Mouse (Mus musculus) C2C12 (cell line): ENCODE data around the gene Foxl2. TPM values are rescaled to one million over a fixed set of nuclear protein-coding genes. Genes with fewer than 3 reads are reported as not detected.
A peak's percentile ranks its signal among the peaks of the same experiment; 100 is the strongest.

Experiments
- H3K27me3 ChIP-seq: one replicate; pipeline ENCODE4 v1.6.1; 2011; ENCODE audit not compliant: control insufficient read depth, insufficient read depth, insufficient read length
- H3K36me3 ChIP-seq: one replicate; pipeline ENCODE4 v1.6.1; 2011; ENCODE audit not compliant: control insufficient read depth, insufficient read depth
- H3K4me3 ChIP-seq: one replicate; pipeline ENCODE4 v1.5.1; 2011; ENCODE audit warnings: mild to moderate bottlenecking, control low read depth; ENCODE audit not compliant: poor library complexity, insufficient read depth, severe bottlenecking
- H3K79me2 ChIP-seq: one replicate; pipeline ENCODE4 v1.6.1; 2011; ENCODE audit not compliant: control insufficient read depth, insufficient read depth
- H3K79me3 ChIP-seq: one replicate; pipeline ENCODE4 v1.6.1; 2011; ENCODE audit warnings: low read depth, control low read depth
- H3ac ChIP-seq: one replicate; pipeline ENCODE3; 2011; ENCODE audit warnings: low read depth; ENCODE audit not compliant: control insufficient read depth, insufficient read length
- CEBPB ChIP-seq: IDR thresholded peaks from one replicate; pipeline ENCODE4 v1.6.1; 2011; ENCODE audit warnings: low read depth, mild to moderate bottlenecking, control low read depth, moderate library complexity
- CTCF ChIP-seq: IDR thresholded peaks from one replicate; pipeline ENCODE4 v1.5.1; 2011; ENCODE audit not compliant: control insufficient read depth, insufficient read depth, insufficient read length
- FOSL1 ChIP-seq: IDR thresholded peaks from one replicate; pipeline ENCODE4 v1.8.0; 2011; ENCODE audit warnings: mild to moderate bottlenecking, low read length; ENCODE audit not compliant: poor library complexity, insufficient read depth, severe bottlenecking
- MAX ChIP-seq: IDR thresholded peaks from one replicate; pipeline ENCODE4 v1.6.1; 2011; ENCODE audit warnings: mild to moderate bottlenecking, control low read depth
- MYOD1 ChIP-seq: IDR thresholded peaks from one replicate; pipeline ENCODE4 v1.6.1; 2011; ENCODE audit warnings: low read depth; ENCODE audit not compliant: control insufficient read depth, insufficient read length
- MYOG ChIP-seq: IDR thresholded peaks from one replicate; pipeline ENCODE4 v1.6.1; 2011; ENCODE audit not compliant: control insufficient read depth, insufficient read length; ENCODE audit errors: extremely low read depth
- USF1 ChIP-seq: IDR thresholded peaks from one replicate; pipeline ENCODE4 v1.6.1; 2011; ENCODE audit warnings: low read depth, mild to moderate bottlenecking, control low read depth, moderate library complexity
- polyA plus RNA-seq: library from polyadenylated mRNA; unstranded; fragments of >200 nt; fragmentation: generic; extraction: Trizol; gene quantifications from one replicate; pipeline ENCODE4 v1.2.1, GENCODE M21; 2012; ENCODE audit warnings: missing spikeins

Gene Foxl2
- polyA plus RNA-seq, 1 experiment, result 0.01 TPM

DNA sequence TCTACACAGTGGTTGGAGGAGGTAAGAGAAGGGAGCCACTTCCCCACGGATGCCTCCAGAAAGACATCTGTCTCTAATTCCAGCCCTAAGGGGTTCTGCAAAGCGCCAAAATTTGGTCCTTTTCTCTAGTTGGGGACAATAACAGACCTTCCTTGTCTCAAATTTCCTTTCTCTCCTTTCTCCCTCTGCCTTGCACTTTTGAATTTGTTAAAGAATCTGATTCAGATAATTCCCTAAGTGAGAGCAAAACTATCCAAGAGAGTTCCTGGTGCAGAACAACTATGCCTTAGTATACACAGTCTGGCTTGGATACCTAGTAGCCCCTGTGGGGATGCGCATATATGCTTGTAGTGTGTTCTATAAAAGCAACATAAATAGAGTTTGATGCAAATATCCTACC, 4.8 kb downstream of the Foxl2 start:
- Histone ChIP-seq H3K79me2 (no peaks in the 10 kb centered on the region), H3K4me3 (no peak overlapping the region), H3ac (no peak overlapping the region), H3K79me3 (no peaks in the 10 kb centered on the region), H3K27me3 (peaks cover 84% of the 10 kb centered on the region), H3K36me3 (no peaks in the 10 kb centered on the region)
- TF ChIP-seq MYOD1 (no peak), USF1 (no peak), MAX (no peak), FOSL1 (no peak), MYOG (no peak), CEBPB (no peak), CTCF (no peak)

DNA sequence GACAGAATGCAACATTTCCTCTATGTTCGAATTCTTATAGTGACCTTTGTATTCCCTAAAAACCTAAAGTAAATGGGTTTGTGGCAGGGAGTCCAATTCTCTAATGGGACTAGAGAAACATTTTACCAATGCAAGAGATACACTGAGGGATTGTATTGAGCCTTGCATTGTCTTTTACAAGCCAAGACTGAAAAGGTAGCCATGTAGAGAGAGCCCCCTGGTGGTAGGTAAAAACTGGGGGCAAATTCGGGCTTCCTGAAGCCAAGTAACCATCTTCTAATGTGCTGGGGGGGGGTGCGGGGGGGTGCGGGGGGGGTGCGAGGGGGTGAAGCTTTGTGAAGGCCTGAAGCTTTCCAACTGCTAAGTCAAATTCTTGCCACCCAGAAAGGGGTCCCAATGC, 5.3 kb downstream of the Foxl2 start:
- TF ChIP-seq MYOD1 (no peak), MAX (no peak)
- Histone ChIP-seq H3K4me3 (no peak overlapping the region), H3K79me2 (no peaks in the 10 kb centered on the region), H3K36me3 (no peaks in the 10 kb centered on the region), H3K79me3 (no peaks in the 10 kb centered on the region), H3ac (no peak overlapping the region), H3K27me3 (peaks cover 84% of the 10 kb centered on the region)

DNA sequence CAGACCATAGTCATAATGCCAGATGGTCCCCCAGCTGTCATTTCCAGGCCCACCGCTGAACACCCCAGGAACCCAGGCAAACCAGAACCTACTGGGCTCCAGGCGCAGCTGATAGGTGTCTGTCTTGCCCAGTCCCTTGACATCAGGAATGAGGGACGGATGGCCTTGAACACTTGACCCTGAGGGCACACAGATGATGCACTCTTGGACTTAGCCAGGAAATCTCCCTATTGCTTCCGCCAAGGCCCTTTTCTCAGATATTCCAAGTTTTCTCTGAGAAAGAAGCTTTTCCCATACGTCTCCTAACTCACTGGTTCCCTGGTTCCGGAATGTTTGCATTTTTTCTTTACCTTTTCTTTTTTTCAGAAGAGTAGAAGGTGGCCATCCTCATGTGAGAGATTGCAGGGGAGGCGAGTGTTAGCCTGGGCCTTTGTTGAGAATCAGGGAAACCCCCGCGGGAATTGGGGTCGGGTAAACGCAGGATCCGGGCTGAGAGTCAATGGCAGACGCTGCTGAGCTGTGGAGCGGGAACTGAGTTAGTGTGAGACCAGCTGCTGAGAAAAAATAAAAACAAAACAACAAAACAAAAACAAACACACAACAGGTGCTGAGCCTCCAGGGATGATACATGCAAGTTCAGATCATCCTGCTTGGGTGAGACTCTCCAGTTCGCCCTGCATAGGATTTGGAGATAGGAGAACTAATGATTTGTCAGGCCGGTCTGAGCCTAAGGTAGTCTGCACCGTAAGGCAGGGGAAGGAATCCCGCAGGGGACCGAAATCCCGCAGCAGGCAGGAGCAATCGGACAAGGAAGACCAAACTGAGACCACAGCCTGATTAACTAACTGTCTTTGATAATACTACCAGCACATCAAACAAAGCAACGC, 6.7 kb downstream of the Foxl2 start:
- Histone ChIP-seq H3ac (no peak overlapping the region), H3K27me3 (peaks cover 77% of the 10 kb centered on the region), H3K79me3 (no peaks in the 10 kb centered on the region), H3K4me3 (no peak overlapping the region), H3K79me2 (no peaks in the 10 kb centered on the region), H3K36me3 (no peaks in the 10 kb centered on the region)
- no peak for TF ChIP-seq CEBPB
- no peak for TF ChIP-seq USF1
- TF ChIP-seq MYOD1, result no peak
- TF ChIP-seq CTCF, result no peak
- TF ChIP-seq MAX, result no peak
- no peak for TF ChIP-seq MYOG
- TF ChIP-seq FOSL1, result no peak

DNA sequence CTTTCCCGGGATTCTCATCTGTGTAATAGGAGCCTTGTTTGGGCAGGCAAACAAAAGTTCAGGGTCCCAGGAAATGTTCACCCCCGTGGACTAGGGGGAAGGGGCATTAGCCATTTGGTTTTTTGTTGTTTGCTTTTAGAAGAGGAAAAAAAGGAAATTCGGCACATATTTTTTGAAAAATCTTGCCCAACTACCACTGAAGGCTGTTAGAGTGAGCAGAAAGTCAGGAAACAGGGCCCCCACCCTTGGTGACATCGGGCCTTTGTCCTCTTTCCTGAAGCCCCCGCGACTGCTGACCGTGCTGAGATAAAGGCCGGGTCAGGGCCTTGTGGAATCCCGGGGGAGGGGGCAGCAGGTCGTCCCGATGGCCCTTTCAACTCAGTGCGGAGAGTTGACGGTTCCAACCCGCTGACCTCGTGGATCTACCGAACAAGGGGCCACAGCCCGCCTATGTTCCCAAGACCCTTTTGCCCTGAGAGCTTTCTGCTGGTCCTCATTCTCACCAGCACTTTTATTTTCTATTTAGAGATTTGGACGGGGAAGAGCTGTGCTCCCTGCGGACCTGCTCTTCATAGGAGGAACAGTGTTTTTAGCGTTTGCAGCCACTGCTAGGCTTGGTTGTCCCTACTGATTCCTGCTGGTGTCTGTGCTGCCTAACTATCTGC, 7.5 kb downstream of the Foxl2 start:
- Histone ChIP-seq H3K79me3 (no peaks in the 10 kb centered on the region), H3K4me3 (no peak overlapping the region), H3K27me3 (peaks cover 75% of the 10 kb centered on the region), H3K36me3 (no peaks in the 10 kb centered on the region), H3ac (no peak overlapping the region), H3K79me2 (no peaks in the 10 kb centered on the region)
- TF ChIP-seq CTCF, result no peak
- TF ChIP-seq MYOG, result no peak
- no peak for TF ChIP-seq USF1
- TF ChIP-seq FOSL1, result no peak
- TF ChIP-seq CEBPB, result no peak

DNA sequence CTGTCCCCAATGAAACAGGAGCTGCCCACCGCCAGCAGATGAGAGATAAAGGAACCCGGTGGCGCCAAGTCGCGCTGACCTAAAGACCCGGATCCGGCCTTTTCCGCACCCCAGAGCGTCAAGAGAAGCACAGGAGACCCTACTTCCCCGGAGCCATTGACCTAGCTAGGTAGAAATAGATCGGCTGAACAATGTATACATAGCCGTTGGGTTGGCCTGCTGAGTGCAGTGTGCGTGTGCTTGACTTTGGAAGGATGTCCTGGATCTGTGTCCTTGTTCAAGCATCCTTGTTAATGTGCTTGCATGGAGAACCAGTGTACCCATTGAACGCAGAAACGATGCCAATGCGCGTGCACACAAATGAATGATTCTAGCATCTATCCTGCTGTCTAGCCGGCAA, 8.6 kb downstream of the Foxl2 start:
- Histone ChIP-seq H3K27me3 (peaks cover 68% of the 10 kb centered on the region), H3K79me3 (no peaks in the 10 kb centered on the region), H3ac (no peak overlapping the region), H3K79me2 (no peaks in the 10 kb centered on the region), H3K36me3 (no peaks in the 10 kb centered on the region), H3K4me3 (no peak overlapping the region)
- TF ChIP-seq MYOD1 (no peak), CTCF (no peak), USF1 (no peak), CEBPB (no peak), MAX (no peak)

DNA sequence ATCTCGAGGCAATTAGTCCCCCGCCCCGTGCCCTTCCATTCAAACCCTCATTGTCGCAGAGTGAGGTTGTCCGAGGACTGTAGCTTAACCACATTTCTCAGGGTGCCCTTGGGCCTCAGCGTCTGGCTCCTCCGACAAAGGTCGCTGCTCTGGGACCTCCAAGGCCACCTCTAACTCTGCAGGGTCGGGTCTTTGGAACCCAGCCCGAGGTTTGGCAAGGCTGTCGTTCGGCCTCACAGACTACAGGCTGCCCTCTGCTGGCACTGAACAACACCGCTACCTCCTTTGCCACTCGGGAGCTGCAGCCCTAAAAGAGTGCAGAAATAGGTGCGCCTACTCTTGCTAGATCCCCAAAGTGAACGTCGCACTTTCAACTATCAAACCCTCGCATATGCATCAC, 10.0 kb downstream of the Foxl2 start:
- H3K4me3 ChIP-seq, result no peak overlapping the region
- H3K79me2 ChIP-seq, result no peaks in the 10 kb centered on the region
- no peaks in the 10 kb centered on the region for H3K79me3 ChIP-seq
- H3ac ChIP-seq, result no peak overlapping the region
- no peaks in the 10 kb centered on the region for H3K36me3 ChIP-seq
- H3K27me3 ChIP-seq, result peaks cover 54% of the 10 kb centered on the region
- TF ChIP-seq FOSL1 (no peak), CTCF (peak; percentile 15)
